Mouse (Mus musculus) MEL (cell line): ENCODE results near the gene Stambp. TPM values are rescaled to one million over a fixed set of nuclear protein-coding genes. Genes with fewer than 3 reads are reported as not detected.

ENCODE experiments used
- DNase-seq: peaks from one replicate; pipeline ENCODE4 v3.0.0; 2011; ENCODE audit warnings: low read depth, low spot score
- H3K27ac ChIP-seq: 2 replicates; pipeline ENCODE4 v1.5.1; 2012; ENCODE audit warnings: low read depth, mild to moderate bottlenecking, control low read depth, low read length, moderate library complexity; ENCODE audit not compliant: control insufficient read depth
- H3K27me3 ChIP-seq, 2 experiments: fragments of 150-350 bp in 1 of 2; sonication (generic) in 1 of 2; 2 replicates each; pipeline ENCODE4 v1.6.1; 2012; ENCODE audit warnings: low read length in 2 of 2, mild to moderate bottlenecking in 2 of 2, improper control_type of control experiment in 1 of 2, moderate library complexity in 1 of 2; ENCODE audit not compliant: insufficient read depth in 2 of 2, control insufficient read depth in 1 of 2
- H3K36me3 ChIP-seq, 2 experiments: 2 replicates each; pipeline ENCODE4 v1.6.1; 2012 to 2014; ENCODE audit warnings: low read length in 2 of 2, improper control_type of control experiment in 1 of 2, inconsistent platforms in 1 of 2, mild to moderate bottlenecking in 1 of 2; ENCODE audit not compliant: insufficient read depth in 2 of 2, control insufficient read depth in 1 of 2
- H3K4me1 ChIP-seq, 2 experiments: fragments of 150-350 bp in 1 of 2; sonication (generic) in 1 of 2; 2 replicates each; pipeline ENCODE4 v1.6.1; 2012; ENCODE audit warnings: low read length in 2 of 2, improper control_type of control experiment in 1 of 2, mild to moderate bottlenecking in 1 of 2; ENCODE audit not compliant: insufficient read depth in 2 of 2, control insufficient read depth in 1 of 2
- H3K4me3 ChIP-seq, 2 experiments: fragments of 150-350 bp in 1 of 2; sonication (generic) in 1 of 2; 2 replicates each; pipeline ENCODE4 v1.5.1; 2012; ENCODE audit warnings: low read depth in 2 of 2, low read length in 2 of 2, mild to moderate bottlenecking in 2 of 2, moderate library complexity in 2 of 2, control low read depth in 1 of 2, improper control_type of control experiment in 1 of 2; ENCODE audit not compliant: control insufficient read depth in 1 of 2, insufficient read depth in 1 of 2
- H3K79me2 ChIP-seq: 2 replicates; pipeline ENCODE4 v1.6.1; 2012; ENCODE audit warnings: mild to moderate bottlenecking, low read length, moderate library complexity; ENCODE audit not compliant: control insufficient read depth, poor library complexity, insufficient read depth
- H3K9ac ChIP-seq: 2 replicates; pipeline ENCODE4 v1.6.1; 2012; ENCODE audit warnings: low read depth, mild to moderate bottlenecking, control low read depth, low read length, moderate library complexity; ENCODE audit not compliant: control insufficient read depth, poor library complexity, severe bottlenecking
- H3K9me3 ChIP-seq: fragments of 150-350 bp; sonication (generic); replicated peaks from 2 replicates; pipeline ENCODE4 v1.6.1; 2012; ENCODE audit warnings: mild to moderate bottlenecking, low read length, improper control_type of control experiment, moderate library complexity; ENCODE audit not compliant: insufficient read depth
- CHD2 ChIP-seq: IDR thresholded peaks from 2 replicates; pipeline ENCODE4 v1.6.1; 2011; ENCODE audit warnings: low read length, improper control_type of control experiment
- CTCF ChIP-seq, 3 experiments: IDR thresholded peaks in 2 of 3; conservative IDR thresholded peaks in 1 of 3; 2 replicates each; pipeline ENCODE4 v1.5.1; 2011 to 2012; ENCODE audit warnings: low read length in 3 of 3, low read depth in 2 of 3, mild to moderate bottlenecking in 2 of 3, improper control_type of control experiment in 1 of 3, inconsistent platforms in 1 of 3, mixed read lengths in 1 of 3, moderate library complexity in 1 of 3; ENCODE audit not compliant: control insufficient read depth in 1 of 3, insufficient read depth in 1 of 3, poor library complexity in 1 of 3, severe bottlenecking in 1 of 3
- ELF1 ChIP-seq: IDR thresholded peaks from 2 replicates; pipeline ENCODE4 v1.6.1; 2014; ENCODE audit warnings: low read depth, mild to moderate bottlenecking, inconsistent platforms, low read length, improper control_type of control experiment, moderate library complexity
- ETS1 ChIP-seq: IDR thresholded peaks from 2 replicates; pipeline ENCODE4 v1.6.1; 2012; ENCODE audit warnings: low read depth, mild to moderate bottlenecking, inconsistent platforms, low read length, improper control_type of control experiment, moderate library complexity
- GABPA ChIP-seq: IDR thresholded peaks from 2 replicates; pipeline ENCODE4 v1.6.1; 2012; ENCODE audit warnings: low read depth, mild to moderate bottlenecking, inconsistent platforms, low read length, improper control_type of control experiment, moderate library complexity
- GATA1 ChIP-seq: IDR thresholded peaks from 2 replicates; pipeline ENCODE4 v1.6.1; 2011; ENCODE audit warnings: low read depth, low read length, improper control_type of control experiment
- HCFC1 ChIP-seq: IDR thresholded peaks from 2 replicates; pipeline ENCODE4 v1.6.1; 2012; ENCODE audit warnings: low read depth, mild to moderate bottlenecking, inconsistent platforms, low read length, improper control_type of control experiment, moderate library complexity
- KAT2A ChIP-seq: conservative IDR thresholded peaks from 2 replicates; pipeline ENCODE4 v1.6.1; 2012; ENCODE audit warnings: low read depth, low read length, improper control_type of control experiment, inconsistent platforms
- MAFK ChIP-seq: IDR thresholded peaks from 2 replicates; pipeline ENCODE4 v1.6.1; 2011; ENCODE audit warnings: low read depth, mild to moderate bottlenecking, low read length, improper control_type of control experiment, borderline replicate concordance
- MAZ ChIP-seq: IDR thresholded peaks from 2 replicates; pipeline ENCODE4 v1.6.1; 2012; ENCODE audit warnings: low read depth, mild to moderate bottlenecking, inconsistent platforms, low read length, improper control_type of control experiment
- MEF2A ChIP-seq: IDR thresholded peaks from 2 replicates; pipeline ENCODE4 v1.6.1; 2014; ENCODE audit warnings: low read depth, mild to moderate bottlenecking, inconsistent platforms, low read length, improper control_type of control experiment; ENCODE audit not compliant: poor library complexity, insufficient replicate concordance, severe bottlenecking; ENCODE audit errors: extremely low read depth
- MXI1 ChIP-seq: IDR thresholded peaks from 2 replicates; pipeline ENCODE4 v1.6.1; 2011; ENCODE audit warnings: mild to moderate bottlenecking, low read depth, low read length, improper control_type of control experiment
- NELFE ChIP-seq: IDR thresholded peaks from 2 replicates; pipeline ENCODE4 v1.6.1; 2011; ENCODE audit warnings: low read depth, low read length, improper control_type of control experiment
- NRF1 ChIP-seq: IDR thresholded peaks from 2 replicates; pipeline ENCODE4 v1.6.1; 2014; ENCODE audit warnings: low read depth, mild to moderate bottlenecking, inconsistent platforms, low read length, improper control_type of control experiment, moderate library complexity; ENCODE audit not compliant: poor library complexity, insufficient read depth, severe bottlenecking
- POLR2A ChIP-seq, 2 experiments: IDR thresholded peaks; 2 replicates each; pipeline ENCODE4 v1.6.1; 2011 to 2012; ENCODE audit warnings: low read length in 2 of 2, mild to moderate bottlenecking in 2 of 2, control low read depth in 1 of 2, improper control_type of control experiment in 1 of 2, low read depth in 1 of 2, moderate library complexity in 1 of 2; ENCODE audit not compliant: control insufficient read depth in 1 of 2, insufficient read depth in 1 of 2, poor library complexity in 1 of 2
- POLR2AphosphoS2 ChIP-seq: IDR thresholded peaks from 2 replicates; pipeline ENCODE4 v1.6.1; 2011; ENCODE audit warnings: low read length, improper control_type of control experiment
- POLR2AphosphoS5 ChIP-seq: IDR thresholded peaks from 2 replicates; pipeline ENCODE4 v1.6.1; 2012; ENCODE audit warnings: low read depth, borderline replicate concordance, mild to moderate bottlenecking, inconsistent platforms, low read length, moderate library complexity, mixed read lengths
- RCOR1 ChIP-seq: IDR thresholded peaks from 2 replicates; pipeline ENCODE4 v1.6.1; 2012; ENCODE audit warnings: low read depth, mild to moderate bottlenecking, inconsistent platforms, low read length, improper control_type of control experiment
- SIN3A ChIP-seq: IDR thresholded peaks from 2 replicates; pipeline ENCODE4 v1.6.1; 2012; ENCODE audit warnings: low read length, improper control_type of control experiment, inconsistent platforms
- SMC3 ChIP-seq: IDR thresholded peaks from 2 replicates; pipeline ENCODE4 v1.6.1; 2011; ENCODE audit warnings: low read depth, low read length, improper control_type of control experiment
- TAL1 ChIP-seq: IDR thresholded peaks from 2 replicates; pipeline ENCODE4 v1.6.1; 2012; ENCODE audit warnings: mild to moderate bottlenecking, inconsistent platforms, low read length, moderate library complexity, mixed read lengths
- USF1 ChIP-seq: IDR thresholded peaks from 2 replicates; pipeline ENCODE4 v1.6.1; 2014; ENCODE audit warnings: low read depth, mild to moderate bottlenecking, inconsistent platforms, low read length, improper control_type of control experiment, moderate library complexity
- ZC3H11A ChIP-seq: IDR thresholded peaks from 2 replicates; pipeline ENCODE4 v1.6.1; 2012; ENCODE audit warnings: low read depth, mild to moderate bottlenecking, inconsistent platforms, low read length, improper control_type of control experiment
- ZNF384 ChIP-seq: IDR thresholded peaks from 2 replicates; pipeline ENCODE4 v1.6.1; 2012; ENCODE audit warnings: low read depth, mild to moderate bottlenecking, inconsistent platforms, low read length, improper control_type of control experiment
- polyA plus RNA-seq, 2 experiments: library from polyadenylated mRNA; stranded (reverse) in 1 of 2; unstranded in 1 of 2; fragments of >175 nt in 1 of 2; fragments of >200 nt in 1 of 2; gene quantifications; 2 replicates each; pipeline versions ENCODE4 v1.2.1 to v1.2.4; 2012; ENCODE audit warnings: low replicate concordance in 2 of 2, low read depth in 1 of 2; ENCODE audit not compliant: insufficient read length in 2 of 2, insufficient read depth in 1 of 2, missing spikeins in 1 of 2
- total RNA-seq: library from RNA; depleted of rRNA; stranded (reverse); fragments of 300-350 nt; gene quantifications from 2 replicates; pipeline ENCODE4 v1.2.3, GENCODE M21; 2012

Gene Stambp
- total and polyA plus RNA-seq, 3 experiments = 4.0 to 18.3 TPM; not detected in 1

DNA sequence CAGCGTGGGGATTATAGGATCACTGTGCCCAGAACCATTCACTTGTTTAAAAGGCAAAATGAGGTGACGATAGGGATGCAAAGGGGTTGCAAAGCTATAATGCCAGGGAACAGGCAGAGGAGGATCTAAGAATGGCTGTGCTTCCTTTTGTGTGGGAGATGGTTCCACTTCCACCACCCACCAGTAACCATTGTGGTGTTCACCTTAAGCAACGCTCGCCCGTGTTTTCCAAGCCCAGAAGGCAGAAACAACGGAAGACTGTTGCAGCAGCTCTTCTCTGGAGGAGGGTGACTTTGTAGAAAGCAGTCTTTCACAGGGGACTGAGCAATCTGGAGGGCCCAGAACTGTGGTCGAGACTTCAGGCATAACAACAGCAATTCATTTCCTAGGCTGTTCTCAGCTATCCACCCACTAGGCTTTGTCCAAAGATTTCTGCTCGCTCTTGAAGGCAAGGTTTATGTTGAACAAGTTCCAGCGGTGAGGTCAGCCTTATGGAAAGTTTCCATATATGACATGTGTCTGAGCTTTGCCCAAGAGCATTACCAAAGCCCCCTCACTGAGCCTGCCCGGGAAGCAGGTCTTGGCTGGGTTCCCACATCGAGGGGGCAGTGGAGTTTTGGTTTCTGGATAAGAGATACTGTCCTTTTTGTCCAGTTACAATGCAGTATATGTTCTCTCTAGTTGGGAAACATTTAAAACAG is 30.6 kb downstream of the Stambp start:
- Histone ChIP-seq H3K4me1 (peaks cover 0 to 2% of the 10 kb centered on the region in 2 experiments; a peak in 2 of 4 replicates), H3K36me3 (peaks cover 0 to 2% of the 10 kb centered on the region in 2 experiments; a peak in 1 of 4 replicates), H3K4me3 (no peak overlapping the region), H3K79me2 (no peaks in the 10 kb centered on the region), H3K9ac (no peak overlapping the region), H3K27ac (no peak overlapping the region), H3K27me3 (no peaks in the 10 kb centered on the region), H3K9me3 (no peaks in the 10 kb centered on the region)
- no peak for DNase-seq
- TF ChIP-seq USF1 = no peak
- TF ChIP-seq HCFC1 = no peak
- TF ChIP-seq CTCF (IDR thresholded peaks at IDR 0.05 in 2 of 3, conservative IDR thresholded peaks at IDR 0.05 in 1 of 3; ENCODE audit: control insufficient read depth in 1 of 3, insufficient read depth in 1 of 3, low read depth in 2 of 3, low read length in 3 of 3, poor library complexity in 1 of 3, severe bottlenecking in 1 of 3) = no peak
- no peak for TF ChIP-seq MXI1
- no peak for TF ChIP-seq GATA1
- no peak for TF ChIP-seq CHD2
- no peak for TF ChIP-seq ZC3H11A
- TF ChIP-seq POLR2AphosphoS2 = no peak
- no peak for TF ChIP-seq POLR2AphosphoS5
- no peak for TF ChIP-seq NELFE
- no peak for TF ChIP-seq KAT2A
- TF ChIP-seq SMC3 = no peak
- no peak for TF ChIP-seq GABPA
- TF ChIP-seq MAZ = no peak
- no peak for TF ChIP-seq SIN3A
- no peak for TF ChIP-seq ELF1
- TF ChIP-seq TAL1 = no peak
- no peak for TF ChIP-seq MAFK

DNA sequence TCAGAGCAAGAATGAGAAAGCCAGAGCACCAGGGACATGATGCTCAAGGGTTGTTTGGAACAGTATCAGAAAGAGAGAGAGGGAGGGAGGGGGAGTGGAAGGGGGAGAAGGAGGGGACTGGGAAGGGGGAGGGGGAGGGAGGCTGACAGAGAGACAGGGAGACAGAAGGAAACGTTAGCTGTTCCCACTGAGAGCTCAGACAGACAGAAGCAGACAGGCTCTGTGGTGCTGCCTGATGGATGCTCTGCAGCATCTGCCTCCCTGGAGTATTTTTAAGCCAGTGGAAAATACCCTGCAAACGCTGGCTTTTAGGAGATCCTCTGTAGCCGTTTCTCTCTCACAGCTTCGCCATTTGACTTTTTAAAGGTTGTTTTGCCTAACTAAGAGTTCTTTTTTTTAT is 32.5 kb downstream of the Stambp start:
- Histone ChIP-seq H3K27me3 (no peaks in the 10 kb centered on the region), H3K9me3 (no peaks in the 10 kb centered on the region), H3K79me2 (no peaks in the 10 kb centered on the region), H3K4me1 (peaks cover 0 to 4% of the 10 kb centered on the region in 2 experiments; a peak in 2 of 4 replicates), H3K36me3 (peaks cover 0 to 2% of the 10 kb centered on the region in 2 experiments; a peak in 1 of 4 replicates), H3K9ac (no peak overlapping the region), H3K27ac (no peak overlapping the region), H3K4me3 (no peak overlapping the region)
- TF ChIP-seq ETS1 (no peak), NELFE (no peak), NRF1 (no peak), TAL1 (no peak), POLR2AphosphoS2 (no peak), MXI1 (no peak), POLR2A (IDR thresholded peaks at IDR 0.05; ENCODE audit: control insufficient read depth in 1 of 2, insufficient read depth in 1 of 2, low read depth in 1 of 2, low read length in 2 of 2, poor library complexity in 1 of 2) (no peak), MEF2A (no peak), HCFC1 (no peak), USF1 (no peak), ZNF384 (no peak), RCOR1 (no peak)
- no peak for DNase-seq
